Mouse (Mus musculus) intestine, postnatal 0 days (tissue): ENCODE results near the gene Adgrg1. TPM values are rescaled to one million over a fixed set of nuclear protein-coding genes. Genes with fewer than 3 reads are reported as not detected.

Source experiments
- ATAC-seq: fragments of 200-750 bp; cut with Nextera tagmentation; 2 replicates; pipeline ENCODE4 v1.8.0; 2017; ENCODE audit warnings: mild to moderate bottlenecking, moderate TSS enrichment, moderate library complexity
- H3K27ac ChIP-seq: fragments of 300-500 bp; sonication (generic); 2 replicates; pipeline ENCODE4 v1.5.1; 2014; ENCODE audit warnings: mild to moderate bottlenecking, low read depth, low read length, moderate library complexity
- H3K27me3 ChIP-seq: fragments of 300-500 bp; sonication (generic); replicated peaks from 2 replicates; pipeline ENCODE4 v1.6.1; 2014; ENCODE audit warnings: low read length, mixed read lengths; ENCODE audit not compliant: control insufficient read depth, insufficient read depth
- H3K36me3 ChIP-seq: fragments of 300-500 bp; sonication (generic); 2 replicates; pipeline ENCODE4 v1.6.1; 2014; ENCODE audit warnings: mild to moderate bottlenecking, moderate library complexity; ENCODE audit not compliant: control insufficient read depth, insufficient read depth
- H3K4me1 ChIP-seq: fragments of 300-500 bp; sonication (generic); replicated peaks from 2 replicates; pipeline ENCODE4 v1.6.1; 2014; ENCODE audit warnings: antibody characterized with exemption, low read length, mixed read lengths; ENCODE audit not compliant: control insufficient read depth, insufficient read depth
- H3K4me2 ChIP-seq: fragments of 300-500 bp; sonication (generic); replicated peaks from 2 replicates; pipeline ENCODE4 v1.6.1; 2014; ENCODE audit warnings: low read depth, mild to moderate bottlenecking, moderate library complexity
- H3K4me3 ChIP-seq: fragments of 300-500 bp; sonication (generic); 2 replicates; pipeline ENCODE4 v1.5.1; 2014; ENCODE audit warnings: low read depth, low read length
- H3K9ac ChIP-seq: fragments of 300-500 bp; sonication (generic); 2 replicates; pipeline ENCODE4 v1.6.1; 2014; ENCODE audit warnings: mild to moderate bottlenecking, low read depth, low read length
- H3K9me3 ChIP-seq: fragments of 300-500 bp; sonication (generic); 2 replicates; pipeline ENCODE4 v1.6.1; 2016; ENCODE audit warnings: mixed run types; ENCODE audit not compliant: control insufficient read depth
- CTCF ChIP-seq: sonication (generic); IDR thresholded peaks from 2 replicates; pipeline ENCODE4 v1.5.1; 2016; ENCODE audit warnings: low read depth, mild to moderate bottlenecking, control low read depth, antibody characterized with exemption, moderate library complexity
- WGBS: fragments of 180-500 bp; shearing (Covaris S2); extraction: QIAGEN DNeasy Blood & Tissue Kit; methylation state at CpG from one replicate; pipeline ENCODE4 v1.1.7; 2014; 5-methylcytosine and 5-hydroxymethylcytosine counted together
- polyA plus RNA-seq: library from polyadenylated mRNA; unstranded; fragments of >200 nt; fragmentation: Nextera tagmentation; extraction: Ambion mirVana; gene quantifications from 2 replicates; pipeline ENCODE4 v1.2.1, GENCODE M21; 2015

Gene Adgrg1
- polyA plus RNA-seq, 1 experiment from 2014 or later, result 22.7 TPM

GRCm38 (mm10) chr8:94991454-94991994 lies 17.0 kb downstream of the Adgrg1 start:
- no peak for TF ChIP-seq CTCF
- no peaks in the 10 kb centered on the region for H3K9me3 ChIP-seq
- no peak overlapping the region for H3K4me3 ChIP-seq
- H3K4me2 ChIP-seq, result no peak overlapping the region
- WGBS, result 47% methylated on average over 9 of the region's 9 CpGs
- H3K4me1 ChIP-seq, result peaks cover 8% of the 10 kb centered on the region
- peak; percentile 64 for ATAC-seq
- H3K36me3 ChIP-seq, result no peaks in the 10 kb centered on the region
- H3K27ac ChIP-seq, result peak overlapping the region; percentile 65
- no peaks in the 10 kb centered on the region for H3K27me3 ChIP-seq
- H3K9ac ChIP-seq, result no peak overlapping the region

GRCm38 (mm10) chr8:94992010-94992409 lies 17.5 kb downstream of the Adgrg1 start:
- ATAC-seq, result no peak
- WGBS, result 89% methylated on average over 4 of the region's 4 CpGs
- H3K27me3 ChIP-seq, result no peaks in the 10 kb centered on the region
- no peaks in the 10 kb centered on the region for H3K36me3 ChIP-seq
- peaks cover 8% of the 10 kb centered on the region for H3K4me1 ChIP-seq
- H3K9ac ChIP-seq, result no peak overlapping the region
- H3K4me2 ChIP-seq, result no peak overlapping the region
- TF ChIP-seq CTCF, result no peak
- H3K27ac ChIP-seq, result peak overlapping the region; percentile 65
- H3K4me3 ChIP-seq, result no peak overlapping the region
- H3K9me3 ChIP-seq, result no peaks in the 10 kb centered on the region

GRCm38 (mm10) chr8:94992534-94992933 lies 18.0 kb downstream of the Adgrg1 start:
- TF ChIP-seq CTCF, result no peak
- Histone ChIP-seq H3K27ac (peak overlapping the region; percentile 65; the same call in 1 of the 2 replicates), H3K36me3 (no peaks in the 10 kb centered on the region), H3K9ac (no peak overlapping the region), H3K4me1 (peaks cover 8% of the 10 kb centered on the region), H3K27me3 (no peaks in the 10 kb centered on the region), H3K4me3 (no peak overlapping the region), H3K9me3 (no peaks in the 10 kb centered on the region), H3K4me2 (no peak overlapping the region)
- 76% methylated on average over 5 of the region's 5 CpGs for WGBS
- no peak for ATAC-seq

GRCm38 (mm10) chr8:94992996-94993724 lies 18.6 kb downstream of the Adgrg1 start:
- Histone ChIP-seq H3K27me3 (no peaks in the 10 kb centered on the region), H3K27ac (peak overlapping the region; percentile 15; the same call in 1 of the 2 replicates), H3K4me3 (no peak overlapping the region), H3K4me2 (no peak overlapping the region), H3K9ac (no peak overlapping the region), H3K36me3 (no peaks in the 10 kb centered on the region), H3K9me3 (no peaks in the 10 kb centered on the region), H3K4me1 (peaks cover 8% of the 10 kb centered on the region)
- ATAC-seq, result no peak
- TF ChIP-seq CTCF, result no peak
- 72% methylated on average over 9 of the region's 9 CpGs for WGBS

GRCm38 (mm10) chr8:94994006-94994405 lies 19.5 kb downstream of the Adgrg1 start:
- peaks cover 8% of the 10 kb centered on the region for H3K4me1 ChIP-seq
- H3K36me3 ChIP-seq, result no peaks in the 10 kb centered on the region

GRCm38 (mm10) chr8:94994510-94994909 lies 20.0 kb downstream of the Adgrg1 start:
- WGBS, result 59% methylated on average over 1 of the region's 1 CpGs
- no peak overlapping the region for H3K4me3 ChIP-seq
- H3K4me1 ChIP-seq, result peaks cover 8% of the 10 kb centered on the region
- H3K9me3 ChIP-seq, result no peaks in the 10 kb centered on the region
- H3K4me2 ChIP-seq, result no peak overlapping the region
- H3K9ac ChIP-seq, result no peak overlapping the region
- TF ChIP-seq CTCF, result no peak
- no peak overlapping the region for H3K27ac ChIP-seq
- H3K27me3 ChIP-seq, result no peaks in the 10 kb centered on the region
- ATAC-seq, result no peak
- no peaks in the 10 kb centered on the region for H3K36me3 ChIP-seq

More at GRCm38 (mm10) chr8:94994006-94994405, 19.5 kb downstream of the Adgrg1 start:
- Histone ChIP-seq H3K27ac (no peak overlapping the region), H3K27me3 (no peaks in the 10 kb centered on the region), H3K4me3 (no peak overlapping the region), H3K9me3 (no peaks in the 10 kb centered on the region), H3K4me2 (no peak overlapping the region), H3K9ac (no peak overlapping the region)
- ATAC-seq, result no peak
- TF ChIP-seq CTCF, result no peak
- WGBS, result 22% methylated on average over 13 of the region's 14 CpGs
